Mouse (Mus musculus) spleen, adult 2 months (tissue): ENCODE data around the gene Ppm1h.

ENCODE experiments used
- CTCF ChIP-seq: fragments of 200-500 bp; IDR thresholded peaks from 2 replicates; pipeline ENCODE4 v1.5.1; 2011; ENCODE audit warnings: mild to moderate bottlenecking, inconsistent platforms; ENCODE audit not compliant: insufficient read depth, insufficient read length, insufficient replicate concordance; ENCODE audit errors: extremely low read depth
- POLR2A ChIP-seq: fragments of 200-500 bp; IDR thresholded peaks from 2 replicates; pipeline ENCODE4 v1.6.1; 2011; ENCODE audit warnings: low read depth, low read length, inconsistent platforms

DNA sequence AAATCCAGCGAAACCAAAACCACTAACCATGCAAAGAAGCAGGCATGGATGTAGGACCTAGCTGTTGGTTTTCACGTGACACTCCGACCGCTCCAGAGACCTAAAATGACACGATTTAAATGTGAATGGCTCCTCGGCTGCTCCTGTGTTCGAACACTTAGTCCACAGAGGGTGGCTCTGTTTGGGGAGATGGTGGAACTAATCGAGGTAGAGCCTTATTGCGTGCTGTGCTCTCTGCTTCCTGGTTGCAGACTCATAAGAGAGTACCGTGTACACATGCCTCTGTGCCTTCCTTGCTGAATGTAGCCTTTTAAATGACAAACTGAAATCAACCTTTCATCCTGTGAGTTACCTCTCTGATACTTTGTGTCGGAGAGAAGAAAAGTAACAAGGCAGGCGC, 79.2 kb downstream of the Ppm1h start:
- TF ChIP-seq CTCF (no peak), POLR2A (no peak)
